Mouse (Mus musculus) bone marrow, adult 2 months (tissue): ENCODE results near the gene Fez1.

Experiments used
- CTCF ChIP-seq: fragments of 200-500 bp; IDR thresholded peaks from 2 replicates; pipeline ENCODE4 v1.5.1; 2011; ENCODE audit warnings: low read length, control low read depth; ENCODE audit not compliant: control insufficient read depth, insufficient read depth
- POLR2A ChIP-seq: fragments of 200-500 bp; IDR thresholded peaks from 2 replicates; pipeline ENCODE4 v1.6.1; 2011; ENCODE audit warnings: low read depth, mild to moderate bottlenecking, control low read depth, low read length, borderline replicate concordance; ENCODE audit not compliant: control insufficient read depth

GRCm38 (mm10) chr9:36803386-36803785 lies 18.3 kb upstream of the Fez1 start:
- TF ChIP-seq CTCF (no peak), POLR2A (no peak)
